Mouse (Mus musculus): ENCODE data around the gene Snrpd3. TPM values are rescaled to one million over a fixed set of nuclear protein-coding genes. Genes with fewer than 3 reads are reported as not detected.

Gene Snrpd3
- total RNA-seq (2023) = 10 to 100 TPM; 74.7 to 75.8 TPM

DNA sequence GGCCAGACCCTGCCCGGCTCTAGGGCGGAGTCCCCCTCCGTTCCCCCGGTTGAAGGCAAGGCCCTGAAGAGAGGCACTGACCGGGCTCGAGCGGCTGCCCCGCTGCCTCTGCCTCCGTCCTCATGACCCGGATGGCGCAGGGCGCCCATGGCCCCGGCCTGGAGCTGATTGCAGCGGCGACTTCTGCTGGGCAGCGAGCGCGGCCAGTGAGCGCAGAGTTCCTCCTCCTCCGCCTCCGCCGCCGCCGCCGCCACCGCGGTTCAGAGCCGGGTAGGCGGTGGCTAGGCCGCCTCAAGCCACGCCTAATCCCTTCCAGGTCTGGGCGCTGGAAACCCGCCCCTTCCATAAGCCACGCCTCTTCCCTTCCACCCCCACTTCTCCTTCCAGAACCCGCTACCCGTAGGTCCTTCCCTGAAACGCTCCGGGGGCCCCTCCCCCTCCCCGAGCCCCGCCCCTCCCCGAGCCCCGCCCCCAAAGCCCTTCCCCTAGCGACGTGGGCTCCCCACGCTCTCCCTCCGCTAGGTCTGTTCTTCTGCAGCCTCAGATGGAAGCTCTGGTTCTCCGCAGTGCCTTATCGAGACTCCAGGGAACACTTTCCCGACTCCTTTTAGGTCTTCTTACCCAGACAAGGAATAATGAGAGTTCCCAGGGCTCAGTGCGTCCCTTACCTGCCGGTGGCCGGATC lies at the start of gene Snrpd3:
TSS of gene Snrpd3 (plus strand) at position 479 of the 685 bp plus-strand sequence.

DNA sequence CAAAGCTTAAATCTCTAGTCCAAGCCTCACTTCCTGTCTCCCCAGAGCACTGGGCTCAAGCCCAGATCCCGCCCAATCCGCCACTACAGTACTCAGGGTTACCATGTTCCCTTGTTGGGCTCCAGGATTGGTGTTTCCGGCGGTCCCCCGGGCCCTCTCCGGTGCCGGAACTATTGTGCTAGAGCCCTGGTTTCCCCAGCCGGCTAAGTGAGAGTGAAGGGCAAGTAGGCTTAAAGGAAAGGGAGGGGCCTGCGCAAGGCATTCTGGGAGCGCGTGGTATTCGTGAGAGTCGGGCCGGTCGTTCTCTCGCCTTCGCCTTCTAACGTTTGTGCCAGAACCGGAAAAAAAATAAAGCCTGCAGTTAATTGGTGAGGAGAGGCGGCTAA lies 400 bp downstream of the Snrpd3 start, which contains the start of gene Gucd1:
TSS of gene Gucd1 (minus strand) at position 215 of the 386 bp plus-strand sequence.

DNA sequence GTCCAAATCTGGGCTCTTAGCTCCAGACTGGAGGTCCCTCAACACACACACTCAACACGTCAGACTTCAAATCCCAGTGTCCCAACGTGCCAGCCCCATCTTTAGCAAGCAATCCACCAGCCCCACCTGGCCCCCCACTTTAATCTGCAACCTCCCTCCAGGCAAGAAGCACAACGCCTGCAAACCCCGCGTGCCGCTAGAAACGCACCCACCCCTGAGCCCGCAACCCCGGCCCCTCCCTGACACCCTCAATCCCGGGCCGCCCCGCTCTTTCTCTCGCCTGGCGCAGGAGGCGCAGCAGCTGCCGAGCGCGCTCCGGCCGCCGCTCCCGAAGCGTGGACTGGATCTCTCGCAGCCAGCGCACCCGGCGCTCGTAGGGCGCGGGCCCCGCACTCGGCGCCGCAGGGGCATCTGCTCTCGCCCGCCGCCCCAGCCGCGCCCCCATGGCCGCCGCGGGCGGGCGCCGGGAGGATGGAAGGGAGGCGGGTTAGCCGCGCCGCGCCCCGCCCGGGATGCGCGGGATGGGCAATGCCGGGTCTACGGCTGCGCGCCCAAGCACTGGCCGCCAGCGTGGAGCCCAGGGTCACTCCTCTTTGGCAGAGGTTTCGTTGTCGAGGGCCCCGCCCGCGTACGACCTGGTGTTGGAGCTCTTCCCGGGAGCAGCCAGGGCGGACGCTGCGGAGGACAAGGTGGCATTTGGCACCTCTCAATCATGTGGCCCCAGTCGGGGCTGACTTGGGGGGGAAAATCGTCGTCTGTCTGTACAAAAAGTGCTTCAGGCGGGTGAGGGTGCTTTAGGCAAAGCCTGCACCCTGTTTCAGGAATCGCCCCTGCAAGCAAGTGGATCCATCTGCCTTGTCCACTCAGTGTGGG lies 42.6 kb downstream of the Snrpd3 start, which contains the start of gene Lrrc75b:
TSS of gene Lrrc75b (minus strand) at position 655 of the 873 bp plus-strand sequence.

DNA sequence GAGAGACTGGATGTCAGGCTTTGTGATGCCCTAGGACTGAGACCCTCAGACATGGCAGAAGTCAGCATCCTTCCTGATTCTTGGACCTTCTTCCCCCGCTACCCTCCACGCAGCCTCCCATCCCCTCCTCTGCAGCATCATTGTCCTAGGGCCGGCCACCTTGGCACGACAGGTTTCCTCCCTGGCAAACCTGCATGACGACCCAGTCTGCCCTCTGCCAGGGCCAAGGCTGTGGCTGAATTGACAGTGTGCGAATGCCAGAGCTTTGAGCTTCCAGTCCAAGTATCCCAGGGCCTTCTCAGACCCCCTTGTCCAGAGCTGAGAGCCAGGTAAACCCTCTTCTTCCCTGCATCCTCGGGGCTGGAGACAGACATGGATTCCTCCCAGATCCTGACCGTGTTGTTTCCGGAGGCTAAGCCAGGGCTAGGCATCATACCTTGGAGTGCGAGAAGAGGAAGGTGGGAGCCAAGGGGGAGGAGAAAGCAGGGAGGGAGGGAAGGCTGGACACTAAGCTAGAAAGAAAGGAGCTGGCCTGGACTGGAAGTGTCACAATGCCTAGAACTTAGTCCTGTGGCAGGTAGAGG lies 43.8 kb downstream of the Snrpd3 start, which contains the start of gene Ggt1:
TSS of gene Ggt1 (plus strand) at position 534 of the 584 bp plus-strand sequence.

Other genes with a start within 250 kb of the Snrpd3 start
- 10 to 100 TPM in 1 of 2 experiments, 1 to 10 TPM in 1; 8.4 to 11.9 TPM for gene Adora2a, start 200.7 kb upstream of the Snrpd3 start, total RNA-seq (2023)
- 1 to 10 TPM; 2.3 to 5.2 TPM for gene Upb1, start 116.4 kb upstream of the Snrpd3 start, total RNA-seq (2023)
- gene Gucd1, start 421 bp downstream of the Snrpd3 start, total RNA-seq (2023) = 100 to 1,000 TPM; 111 to 119 TPM
- gene Lrrc75b, start 42.8 kb downstream of the Snrpd3 start, total RNA-seq (2023) = not detected
- gene Ggt1, start 44.1 kb downstream of the Snrpd3 start, total RNA-seq (2023) = not detected
- 1 to 10 TPM; 1.2 to 1.4 TPM for gene Ggt5, start 71.8 kb downstream of the Snrpd3 start, total RNA-seq (2023)
- gene Susd2, start 126.5 kb downstream of the Snrpd3 start, total RNA-seq (2023) = 1 to 10 TPM; 2.3 to 3.3 TPM
- 100 to 1,000 TPM in 1 of 2 experiments, 10 to 100 TPM in 1; 99.7 to 119 TPM for gene Cabin1, start 246.8 kb downstream of the Snrpd3 start, total RNA-seq (2023)